Mouse (Mus musculus): ENCODE measurements at regions not wholly inside any gene's neighbourhood (a gene's known extent, or its start where the extent isn't known, plus 50 kb on each side); places are given as distances from the start of the nearest gene placed in this dataset.

DNA sequence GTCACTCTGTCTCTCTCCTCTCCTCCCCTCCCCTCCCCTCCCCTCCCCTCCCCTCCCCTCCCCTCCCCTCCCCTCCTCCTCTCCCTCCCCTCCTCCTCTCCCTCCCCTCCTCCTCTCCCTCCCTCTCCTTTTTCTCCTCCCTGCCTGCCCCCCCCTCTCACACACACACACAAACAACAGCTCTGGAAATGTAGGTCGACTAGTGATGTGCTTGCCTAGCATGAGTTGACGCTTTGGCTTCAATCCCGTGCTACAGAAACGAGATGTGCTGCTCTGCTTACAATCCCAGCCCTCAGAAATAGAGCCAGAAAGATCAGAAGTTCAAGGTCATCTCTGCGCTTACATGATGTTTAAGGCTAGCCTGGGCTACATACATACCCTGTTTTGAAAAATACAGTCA, 254.9 kb downstream of the Bcor start:
- TF ChIP-seq POLR2A (IDR thresholded peaks at IDR 0.05; ENCODE audit: low read depth, low read length) (no peak), CTCF (conservative IDR thresholded peaks at IDR 0.05; ENCODE audit: insufficient read depth, insufficient read length, low read depth, low read length) (no peak)
